Mouse (Mus musculus): ENCODE measurements around the gene Pus7l. TPM values are rescaled to one million over a fixed set of nuclear protein-coding genes. Genes with fewer than 3 reads are reported as not detected.
A peak's percentile ranks its signal among the peaks of the same experiment; 100 is the strongest.

Pus7l gene
- 19.2 and 20.0 TPM in 2 replicates for total RNA-seq (2014; fragmentation: Nextera tagmentation)
- total RNA-seq (2017) = 11.6 and 11.7 TPM in 2 replicates
- polyA plus RNA-seq (2012) = 4.9 and 5.6 TPM in 2 replicates

GRCm38 (mm10) chr15:94543409-94544051, at the start of gene Pus7l, which contains the start of gene Irak4:
Gene Pus7l (minus strand): TSS chr15:94543547.
Gene Irak4 (plus strand): TSS chr15:94543643.
- TF ChIP-seq POLR2AphosphoS5 (IDR thresholded peaks at IDR 0.05; ENCODE audit: insufficient replicate concordance, low read depth, low read length) = no peak
- no peak for TF ChIP-seq GATA2 (IDR thresholded peaks at IDR 0.05; ENCODE audit: borderline replicate concordance, low read depth, low read length)
- TF ChIP-seq GATA1 (IDR thresholded peaks at IDR 0.05; ENCODE audit: borderline replicate concordance, low read length) = no peak
- no peak for TF ChIP-seq TAL1 (conservative IDR thresholded peaks at IDR 0.05; ENCODE audit: low read depth, low read length)
- TF ChIP-seq CTCF (IDR thresholded peaks at IDR 0.05; ENCODE audit: low read depth, low read length) = no peak
- H3K27me3 ChIP-seq (ENCODE audit: insufficient read depth, low read length) = no peaks in the 10 kb centered on the region
- peaks cover 50% of the 10 kb centered on the region for H3K36me3 ChIP-seq (replicated peaks)
- peaks cover 26% of the 10 kb centered on the region for H3K4me1 ChIP-seq (ENCODE audit: insufficient read depth, low read depth, low read length)
- H3K4me3 ChIP-seq (ENCODE audit: low read depth, low read length) = peak within 1 kb of the TSS; percentile 97
- ATAC-seq (ENCODE audit: extremely low read depth, insufficient number of reproducible peaks, low FRiP score, poor library complexity, severe bottlenecking) (peak; percentile 93), DNase-seq (ENCODE audit: low spot score) (peak; percentile 99)
- H3K9me3 ChIP-seq (replicated peaks) = no peaks in the 10 kb centered on the region

GRCm38 (mm10) chr15:94591356-94591755, 48.0 kb upstream of the Pus7l start:
- Histone ChIP-seq H3K9me3 (replicated peaks) (no peaks in the 10 kb centered on the region), H3K27me3 (ENCODE audit: insufficient read depth, low read length) (peaks cover 3% of the 10 kb centered on the region; the same call in 1 of the 2 replicates), H3K4me1 (ENCODE audit: insufficient read depth, low read depth, low read length) (peaks cover 7% of the 10 kb centered on the region), H3K4me3 (ENCODE audit: low read depth, low read length) (no peak overlapping the region), H3K36me3 (replicated peaks) (peaks cover 4% of the 10 kb centered on the region)
- TF ChIP-seq CTCF (IDR thresholded peaks at IDR 0.05; ENCODE audit: low read depth, low read length) (no peak), GATA2 (IDR thresholded peaks at IDR 0.05; ENCODE audit: borderline replicate concordance, low read depth, low read length) (no peak), TAL1 (conservative IDR thresholded peaks at IDR 0.05; ENCODE audit: low read depth, low read length) (no peak), POLR2AphosphoS5 (IDR thresholded peaks at IDR 0.05; ENCODE audit: insufficient replicate concordance, low read depth, low read length) (no peak), GATA1 (IDR thresholded peaks at IDR 0.05; ENCODE audit: borderline replicate concordance, low read length) (no peak)
- no peak for ATAC-seq (ENCODE audit: extremely low read depth, insufficient number of reproducible peaks, low FRiP score, poor library complexity, severe bottlenecking)
- DNase-seq (ENCODE audit: low spot score) = no peak

- peaks cover 15% of the 10 kb centered on the region for H3K36me3 ChIP-seq (replicated peaks)
- no peaks in the 10 kb centered on the region for H3K9me3 ChIP-seq (replicated peaks)
- peak overlapping the region; percentile 98; the same call in 1 of the 2 replicates for H3K4me3 ChIP-seq (ENCODE audit: low read depth, low read length)
- DNase-seq (ENCODE audit: low spot score) (no peak), ATAC-seq (ENCODE audit: extremely low read depth, insufficient number of reproducible peaks, low FRiP score, poor library complexity, severe bottlenecking) (no peak)
- peaks cover 7% of the 10 kb centered on the region for H3K4me1 ChIP-seq (ENCODE audit: insufficient read depth, low read depth, low read length)
- TF ChIP-seq POLR2AphosphoS5 (IDR thresholded peaks at IDR 0.05; ENCODE audit: insufficient replicate concordance, low read depth, low read length) (no peak), CTCF (IDR thresholded peaks at IDR 0.05; ENCODE audit: low read depth, low read length) (no peak), GATA1 (IDR thresholded peaks at IDR 0.05; ENCODE audit: borderline replicate concordance, low read length) (no peak), TAL1 (conservative IDR thresholded peaks at IDR 0.05; ENCODE audit: low read depth, low read length) (no peak), GATA2 (IDR thresholded peaks at IDR 0.05; ENCODE audit: borderline replicate concordance, low read depth, low read length) (no peak)
- no peaks in the 10 kb centered on the region for H3K27me3 ChIP-seq (ENCODE audit: insufficient read depth, low read length)
These were observed 46.7 kb upstream of the Pus7l start for GRCm38 (mm10) chr15:94590083-94590482.

- ATAC-seq (ENCODE audit: extremely low read depth, insufficient number of reproducible peaks, low FRiP score, poor library complexity, severe bottlenecking) = peak; percentile 89
- TF ChIP-seq GATA2 (IDR thresholded peaks at IDR 0.05; ENCODE audit: borderline replicate concordance, low read depth, low read length) = no peak
- no peak for TF ChIP-seq TAL1 (conservative IDR thresholded peaks at IDR 0.05; ENCODE audit: low read depth, low read length)
- TF ChIP-seq POLR2AphosphoS5 (IDR thresholded peaks at IDR 0.05; ENCODE audit: insufficient replicate concordance, low read depth, low read length) = no peak
These were observed 46.1 kb upstream of the Pus7l start, which contains the start of gene Twf1 for GRCm38 (mm10) chr15:94589219-94590075. Gene Twf1 (minus strand): TSS chr15:94589889.

GRCm38 (mm10) chr15:94587826-94588715, 44.7 kb upstream of the Pus7l start:
- no peak for DNase-seq (ENCODE audit: low spot score)
- Histone ChIP-seq H3K36me3 (replicated peaks) (peaks cover 35% of the 10 kb centered on the region), H3K4me3 (ENCODE audit: low read depth, low read length) (peak overlapping the region; percentile 98), H3K9me3 (replicated peaks) (no peaks in the 10 kb centered on the region), H3K4me1 (ENCODE audit: insufficient read depth, low read depth, low read length) (peaks cover 7% of the 10 kb centered on the region), H3K27me3 (ENCODE audit: insufficient read depth, low read length) (no peaks in the 10 kb centered on the region)
- no peak for ATAC-seq (ENCODE audit: extremely low read depth, insufficient number of reproducible peaks, low FRiP score, poor library complexity, severe bottlenecking)
- no peak for TF ChIP-seq CTCF (IDR thresholded peaks at IDR 0.05; ENCODE audit: low read depth, low read length)
- TF ChIP-seq GATA2 (IDR thresholded peaks at IDR 0.05; ENCODE audit: borderline replicate concordance, low read depth, low read length) = no peak
- TF ChIP-seq TAL1 (conservative IDR thresholded peaks at IDR 0.05; ENCODE audit: low read depth, low read length) = no peak
- TF ChIP-seq GATA1 (IDR thresholded peaks at IDR 0.05; ENCODE audit: borderline replicate concordance, low read length) = no peak
- TF ChIP-seq POLR2AphosphoS5 (IDR thresholded peaks at IDR 0.05; ENCODE audit: insufficient replicate concordance, low read depth, low read length) = no peak

More at GRCm38 (mm10) chr15:94589219-94590075, 46.1 kb upstream of the Pus7l start, which contains the start of gene Twf1:
- Histone ChIP-seq H3K4me1 (ENCODE audit: insufficient read depth, low read depth, low read length) (peaks cover 7% of the 10 kb centered on the region), H3K4me3 (ENCODE audit: low read depth, low read length) (peak within 1 kb of the TSS; percentile 98), H3K36me3 (replicated peaks) (peaks cover 22% of the 10 kb centered on the region), H3K9me3 (replicated peaks) (no peaks in the 10 kb centered on the region), H3K27me3 (ENCODE audit: insufficient read depth, low read length) (no peaks in the 10 kb centered on the region)
- DNase-seq (ENCODE audit: low spot score) = peak; percentile 93
